Mouse (Mus musculus) c-Kit-negative CD71-positive TER-119-positive erythroid progenitor cells, embryonic 14.5 days (primary cell): ENCODE results near the gene Cd44.

Experiments
- DNase-seq: peaks from one replicate; pipeline ENCODE4 v3.0.0-alpha.2; 2013; ENCODE audit warnings: low read depth, low spot score

The Cd44 gene

DNA sequence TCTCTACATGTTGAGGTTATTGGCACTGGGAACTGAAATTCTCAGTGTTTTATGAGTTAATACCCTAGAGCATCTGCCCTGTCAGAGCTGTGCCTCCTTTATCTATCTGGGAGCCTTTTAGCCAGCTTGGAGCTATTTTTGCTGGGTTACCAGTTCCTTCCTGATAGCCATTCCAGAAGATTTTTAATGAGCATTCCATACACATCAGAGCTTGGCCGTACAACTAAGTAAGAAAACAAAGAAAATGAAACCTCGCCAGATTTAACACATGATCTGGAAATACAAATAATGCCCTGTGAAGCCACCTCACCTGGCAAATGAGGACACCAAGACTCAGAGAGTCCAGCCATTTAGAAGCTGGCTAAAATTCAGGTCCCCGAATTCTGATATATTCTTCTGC is 138.3 kb downstream of the Cd44 start:
- DNase-seq, result no peak
